Mouse (Mus musculus): ENCODE results near the gene Nckap5l.

The Nckap5l gene

GRCm38 (mm10) chr15:99431504-99431903 lies 26.0 kb downstream of the Nckap5l start:
- no peak for DNase-seq (ENCODE audit: low spot score)

GRCm38 (mm10) chr15:99431063-99431462 lies 26.5 kb downstream of the Nckap5l start:
- no peak for DNase-seq (ENCODE audit: low spot score)

- DNase-seq (ENCODE audit: low spot score), result no peak
Observed at GRCm38 (mm10) chr15:99430394-99430793, 27.2 kb downstream of the Nckap5l start.

GRCm38 (mm10) chr15:99423884-99424283 lies 33.7 kb downstream of the Nckap5l start:
- no peak for DNase-seq (ENCODE audit: low spot score)

- no peak for DNase-seq (ENCODE audit: low spot score)
Observed at GRCm38 (mm10) chr15:99423131-99423530, 34.4 kb downstream of the Nckap5l start.

- DNase-seq (ENCODE audit: low spot score), result no peak
Observed at GRCm38 (mm10) chr15:99422551-99422950, 35.0 kb downstream of the Nckap5l start.

- no peak for DNase-seq (ENCODE audit: low spot score)
Observed at GRCm38 (mm10) chr15:99421676-99422075, 35.9 kb downstream of the Nckap5l start.

- no peak for DNase-seq (ENCODE audit: low spot score)
Observed at GRCm38 (mm10) chr15:99421152-99421551, 36.4 kb downstream of the Nckap5l start.

- DNase-seq (ENCODE audit: low spot score), result peak; percentile 71
Observed at GRCm38 (mm10) chr15:99420521-99421014, 37.0 kb downstream of the Nckap5l start.

GRCm38 (mm10) chr15:99420101-99420500 lies 37.4 kb downstream of the Nckap5l start:
- no peak for DNase-seq (ENCODE audit: low spot score)

GRCm38 (mm10) chr15:99417692-99418271 lies 39.8 kb downstream of the Nckap5l start:
- DNase-seq (ENCODE audit: low spot score), result no peak

- DNase-seq (ENCODE audit: low spot score), result no peak
Observed at GRCm38 (mm10) chr15:99416957-99417356, 40.6 kb downstream of the Nckap5l start.

GRCm38 (mm10) chr15:99416348-99416882 lies 41.1 kb downstream of the Nckap5l start:
- peak; percentile 97 for DNase-seq (ENCODE audit: low spot score)

GRCm38 (mm10) chr15:99415793-99416192 lies 41.8 kb downstream of the Nckap5l start:
- peak; percentile 67 for DNase-seq (ENCODE audit: low spot score)

GRCm38 (mm10) chr15:99411747-99412146 lies 45.8 kb downstream of the Nckap5l start:
- DNase-seq (ENCODE audit: low spot score), result no peak

- DNase-seq (ENCODE audit: low spot score), result no peak
Observed at GRCm38 (mm10) chr15:99408845-99409244, 48.7 kb downstream of the Nckap5l start.

- no peak for DNase-seq (ENCODE audit: low spot score)
Observed at GRCm38 (mm10) chr15:99406986-99407570, 50.5 kb downstream of the Nckap5l start.

- DNase-seq (ENCODE audit: low spot score), result peak; percentile 45
Observed at GRCm38 (mm10) chr15:99405150-99405549, 52.4 kb downstream of the Nckap5l start.

- DNase-seq (ENCODE audit: low spot score), result no peak
Observed at GRCm38 (mm10) chr15:99403159-99403889, 54.2 kb downstream of the Nckap5l start.

GRCm38 (mm10) chr15:99400602-99401001 lies 56.9 kb downstream of the Nckap5l start:
- no peak for DNase-seq (ENCODE audit: low spot score)

GRCm38 (mm10) chr15:99399503-99400245 lies 57.9 kb downstream of the Nckap5l start:
- DNase-seq (ENCODE audit: low spot score), result peak; percentile 72

- DNase-seq (ENCODE audit: low spot score), result no peak
Observed at GRCm38 (mm10) chr15:99397622-99398021, 59.9 kb downstream of the Nckap5l start.
